18 mouse cellular contexts compared by ENCODE assay signal in genomic region chr16:49409235-49409634, GRCm38 (mm10).
"Had no signal": no experiment of that assay in that cellular context is flagged by ENCODE, and none has a peak within 500 bp of the region (broad histone marks: within the 10 kb centered on the region; RNA-seq: fewer than 3 reads in every experiment).

No protein-coding gene starts in this region.

- ATAC-seq: liver, postnatal 0 days; lung, postnatal 0 days had no signal

- H3K9ac ChIP-seq: liver, embryonic 13.5 days; liver, embryonic 15.5 days; liver, postnatal 0 days; lung, embryonic 15.5 days; midbrain, embryonic 13.5 days had no signal

- H3K27ac ChIP-seq: liver, embryonic 13.5 days; liver, embryonic 15.5 days; lung, embryonic 15.5 days; macrophage had no signal

- H3K36me3 ChIP-seq: liver, embryonic 13.5 days; liver, embryonic 15.5 days; lung, embryonic 15.5 days; midbrain, embryonic 13.5 days had no signal

- H3K9me3 ChIP-seq: liver, embryonic 13.5 days; liver, embryonic 15.5 days; lung, embryonic 15.5 days; megakaryocyte, embryonic 14.5 days; midbrain, embryonic 13.5 days had no signal

- H3K27me3 ChIP-seq: liver, embryonic 13.5 days; liver, embryonic 15.5 days; lung, embryonic 15.5 days; megakaryocyte, embryonic 14.5 days; midbrain, embryonic 13.5 days had no signal

- H3K4me1 ChIP-seq: liver, embryonic 13.5 days; liver, embryonic 15.5 days; lung, embryonic 15.5 days had no signal

- DNase-seq: liver, embryonic 13.5 days; liver, postnatal 0 days; lung, adult 2 months; lung, postnatal 14 days; lung, postnatal 36 days; right cerebral cortex, postnatal 25 days; right cerebral cortex, postnatal 4 days; spleen, adult 18-20 months; thymus, adult 18-20 months; thymus, postnatal 14 days; thymus, postnatal 36 days had no signal

- H3K4me3 ChIP-seq: liver, embryonic 13.5 days; liver, embryonic 15.5 days; lung, embryonic 15.5 days; megakaryocyte, embryonic 14.5 days; midbrain, embryonic 13.5 days had no signal

- H3K4me2 ChIP-seq: liver, embryonic 15.5 days; lung, embryonic 15.5 days; midbrain, embryonic 11.5 days had no signal
